Mouse (Mus musculus): ENCODE measurements around the gene Tmem81. TPM values are rescaled to one million over a fixed set of nuclear protein-coding genes. Genes with fewer than 3 reads are reported as not detected.
"Not testable (repeated sequence)": the region's sequence is repeated elsewhere in the genome, so short reads cannot be mapped to it uniquely, and the experiment has no call there.

Tmem81 gene
- polyA plus RNA-seq (2014; fragmentation: Nextera tagmentation; extraction: Ambion mirVana): 1.3 and 2.7 TPM in 2 replicates

GRCm38 (mm10) chr1:132506058-132506457 lies at the start of gene Tmem81:
Gene Tmem81, plus strand, starts transcription at chr1:132506230.
- no peak within 1 kb of the TSS for H3K4me2 ChIP-seq
- H3K27ac ChIP-seq (ENCODE audit: low read depth): no peak within 1 kb of the TSS
- no peaks in the 10 kb centered on the region for H3K9me3 ChIP-seq (ENCODE audit: low read depth, low read length)
- 89% methylated on average over 7 of the region's 7 CpGs for WGBS
- peaks cover 70% of the 10 kb centered on the region for H3K36me3 ChIP-seq (ENCODE audit: insufficient read depth)
- no peak for ATAC-seq (ENCODE audit: insufficient read depth)
- H3K4me1 ChIP-seq (ENCODE audit: insufficient read depth): no peaks in the 10 kb centered on the region
- no peaks in the 10 kb centered on the region for H3K27me3 ChIP-seq (ENCODE audit: insufficient read depth, low read length)
- no peak within 1 kb of the TSS for H3K9ac ChIP-seq
- no peak for DNase-seq
- no peak within 1 kb of the TSS for H3K4me3 ChIP-seq (ENCODE audit: low read depth, low read length)
- TF ChIP-seq CTCF (IDR thresholded peaks at IDR 0.05; ENCODE audit: low read depth): no peak

DNA sequence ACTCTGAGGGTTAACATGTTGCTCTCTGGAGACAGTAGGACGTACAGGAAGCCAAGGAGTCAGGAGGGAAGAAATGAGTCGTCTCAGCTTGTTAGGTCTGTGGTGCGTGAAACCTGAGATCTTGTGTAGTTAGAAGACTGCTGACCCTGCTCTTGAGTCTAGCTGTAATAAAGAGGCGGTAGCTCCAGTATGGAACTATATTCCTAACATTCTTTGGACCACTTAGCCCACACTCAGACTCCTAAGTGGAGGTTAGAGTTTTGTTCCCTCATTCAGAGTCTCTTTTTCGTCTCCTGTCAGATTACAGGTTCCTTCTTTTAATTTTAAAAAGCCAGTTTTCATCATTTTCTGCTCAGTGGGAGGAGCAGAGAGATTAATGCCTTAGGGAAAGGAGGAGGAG lies 41.4 kb upstream of the Tmem81 start:
- no peak for TF ChIP-seq CTCF (IDR thresholded peaks at IDR 0.05; ENCODE audit: low read depth)
- DNase-seq (peak; percentile 14), ATAC-seq (ENCODE audit: insufficient read depth) (no peak)
- WGBS: 59% methylated on average over 5 of the region's 5 CpGs
- Histone ChIP-seq H3K27me3 (ENCODE audit: insufficient read depth, low read length) (no peaks in the 10 kb centered on the region), H3K4me2 (no peak overlapping the region), H3K4me3 (ENCODE audit: low read depth, low read length) (no peak overlapping the region), H3K9ac (no peak overlapping the region), H3K27ac (ENCODE audit: low read depth) (no peak overlapping the region), H3K36me3 (ENCODE audit: insufficient read depth) (peaks cover 39% of the 10 kb centered on the region), H3K4me1 (ENCODE audit: insufficient read depth) (no peaks in the 10 kb centered on the region), H3K9me3 (ENCODE audit: low read depth, low read length) (no peaks in the 10 kb centered on the region)

- no peak overlapping the region for H3K27ac ChIP-seq (ENCODE audit: low read depth)
- no peaks in the 10 kb centered on the region for H3K4me1 ChIP-seq (ENCODE audit: insufficient read depth)
- H3K36me3 ChIP-seq (ENCODE audit: insufficient read depth): peaks cover 17% of the 10 kb centered on the region
- no peak for TF ChIP-seq CTCF (IDR thresholded peaks at IDR 0.05; ENCODE audit: low read depth)
- no peak overlapping the region for H3K4me3 ChIP-seq (ENCODE audit: low read depth, low read length)
- DNase-seq (peak; percentile 57), ATAC-seq (ENCODE audit: insufficient read depth) (peak; percentile 53; the same call in 1 of the 2 replicates)
- no peaks in the 10 kb centered on the region for H3K27me3 ChIP-seq (ENCODE audit: insufficient read depth, low read length)
- no peaks in the 10 kb centered on the region for H3K9me3 ChIP-seq (ENCODE audit: low read depth, low read length)
- H3K4me2 ChIP-seq: no peak overlapping the region
- no peak overlapping the region for H3K9ac ChIP-seq
Observed at GRCm38 (mm10) chr1:132468926-132469325, 37.1 kb upstream of the Tmem81 start.

DNA sequence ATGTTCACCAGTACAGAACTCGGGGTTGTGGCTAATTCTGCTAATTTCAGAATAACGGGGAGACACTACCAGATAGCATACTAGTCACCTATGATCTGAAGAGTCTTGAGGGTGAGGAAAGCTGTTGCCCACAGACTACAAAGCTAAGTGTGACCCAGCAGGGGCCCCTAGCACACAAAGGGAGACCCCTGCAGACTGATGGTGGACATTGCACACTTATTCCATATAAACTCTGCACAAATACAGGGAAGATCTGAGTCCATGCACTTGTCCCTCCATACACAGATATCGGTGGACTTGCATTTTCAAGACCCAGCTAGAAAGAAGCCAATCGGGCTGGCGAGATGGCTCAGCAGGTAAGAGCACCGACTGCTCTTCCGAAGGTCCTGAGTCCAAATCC lies 36.5 kb upstream of the Tmem81 start:
- ATAC-seq (ENCODE audit: insufficient read depth): 0 out of 2 replicates have a peak, but pooled peaks have one; percentile 15
- WGBS: 93% methylated on average over 7 of the region's 7 CpGs
- H3K4me1 ChIP-seq (ENCODE audit: insufficient read depth): no peaks in the 10 kb centered on the region
- H3K27me3 ChIP-seq (ENCODE audit: insufficient read depth, low read length): no peaks in the 10 kb centered on the region
- H3K9ac ChIP-seq: no peak overlapping the region
- DNase-seq: peak; percentile 6
- no peak overlapping the region for H3K27ac ChIP-seq (ENCODE audit: low read depth)
- no peak overlapping the region for H3K4me3 ChIP-seq (ENCODE audit: low read depth, low read length)
- H3K36me3 ChIP-seq (ENCODE audit: insufficient read depth): peaks cover 12% of the 10 kb centered on the region
- no peak overlapping the region for H3K4me2 ChIP-seq
- no peak for TF ChIP-seq CTCF (IDR thresholded peaks at IDR 0.05; ENCODE audit: low read depth)
- H3K9me3 ChIP-seq (ENCODE audit: low read depth, low read length): no peaks in the 10 kb centered on the region

DNA sequence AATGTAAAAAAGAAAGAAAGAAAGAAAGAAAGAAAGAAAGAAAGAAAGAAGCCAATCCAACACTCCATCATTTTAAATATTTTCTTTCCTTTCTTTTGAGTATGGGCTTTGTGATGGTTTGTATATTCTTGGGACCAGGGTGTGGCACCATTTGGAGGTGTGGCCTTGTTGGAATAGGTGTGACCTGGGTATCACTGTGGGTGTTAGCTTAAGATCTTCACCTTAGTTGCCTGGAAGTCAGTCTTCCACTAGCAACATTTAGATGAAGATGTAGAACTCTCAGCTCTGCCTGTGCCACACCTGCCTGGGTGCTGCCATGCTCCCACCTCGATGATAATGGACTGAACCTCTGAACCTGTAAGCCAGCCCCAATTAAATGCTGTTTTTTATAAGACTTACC lies 36.0 kb upstream of the Tmem81 start:
- H3K4me3 ChIP-seq (ENCODE audit: low read depth, low read length); H3K4me2 ChIP-seq; ATAC-seq (ENCODE audit: insufficient read depth); H3K27me3 ChIP-seq (ENCODE audit: insufficient read depth, low read length); H3K9ac ChIP-seq; DNase-seq; H3K27ac ChIP-seq (ENCODE audit: low read depth); H3K4me1 ChIP-seq (ENCODE audit: insufficient read depth); H3K9me3 ChIP-seq (ENCODE audit: low read depth, low read length): not testable (repeated sequence)
- peaks cover 12% of the 10 kb centered on the region for H3K36me3 ChIP-seq (ENCODE audit: insufficient read depth)
- WGBS: 77% methylated on average over 1 of the region's 1 CpGs

DNA sequence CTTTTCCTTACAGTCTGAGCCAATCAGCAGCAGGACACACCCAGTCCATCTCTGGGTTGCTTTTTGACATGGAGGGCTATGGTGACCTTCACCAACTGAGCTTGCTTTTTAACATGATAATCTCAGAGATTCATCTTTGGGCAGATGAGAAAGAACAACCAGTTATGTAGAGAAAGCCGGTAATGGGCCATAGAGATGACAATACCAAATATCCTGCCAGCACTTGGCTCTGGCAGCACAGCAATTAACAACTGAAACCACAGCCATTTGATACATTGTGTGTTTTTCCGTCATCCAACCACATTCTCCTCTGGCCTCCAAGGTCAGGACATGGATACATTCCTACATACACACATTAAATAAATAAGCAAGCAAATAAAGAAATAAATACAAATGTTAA lies 35.0 kb upstream of the Tmem81 start:
- Histone ChIP-seq H3K9ac (no peak overlapping the region), H3K4me2 (no peak overlapping the region), H3K27me3 (ENCODE audit: insufficient read depth, low read length) (no peaks in the 10 kb centered on the region), H3K27ac (ENCODE audit: low read depth) (no peak overlapping the region), H3K36me3 (ENCODE audit: insufficient read depth) (peaks cover 7% of the 10 kb centered on the region), H3K9me3 (ENCODE audit: low read depth, low read length) (no peaks in the 10 kb centered on the region), H3K4me1 (ENCODE audit: insufficient read depth) (no peaks in the 10 kb centered on the region; the same call in 1 of the 2 replicates), H3K4me3 (ENCODE audit: low read depth, low read length) (no peak overlapping the region)
- no peak for ATAC-seq (ENCODE audit: insufficient read depth)
- TF ChIP-seq CTCF (IDR thresholded peaks at IDR 0.05; ENCODE audit: low read depth): no peak
- DNase-seq: no peak
- 88% methylated on average over 2 of the region's 2 CpGs for WGBS

GRCm38 (mm10) chr1:132471499-132471898 lies 34.5 kb upstream of the Tmem81 start:
- no peak for TF ChIP-seq CTCF (IDR thresholded peaks at IDR 0.05; ENCODE audit: low read depth)
- Histone ChIP-seq H3K36me3 (ENCODE audit: insufficient read depth) (peaks cover 7% of the 10 kb centered on the region), H3K4me2 (no peak overlapping the region), H3K9ac (no peak overlapping the region), H3K9me3 (ENCODE audit: low read depth, low read length) (no peaks in the 10 kb centered on the region), H3K4me1 (ENCODE audit: insufficient read depth) (no peaks in the 10 kb centered on the region; the same call in 1 of the 2 replicates), H3K27ac (ENCODE audit: low read depth) (no peak overlapping the region), H3K4me3 (ENCODE audit: low read depth, low read length) (no peak overlapping the region), H3K27me3 (ENCODE audit: insufficient read depth, low read length) (no peaks in the 10 kb centered on the region)
- 87% methylated on average over 5 of the region's 5 CpGs for WGBS
- no peak for ATAC-seq (ENCODE audit: insufficient read depth)
- DNase-seq: no peak

- ATAC-seq (ENCODE audit: insufficient read depth) (no peak), DNase-seq (peak; percentile 31)
- no peak overlapping the region for H3K4me3 ChIP-seq (ENCODE audit: low read depth, low read length)
- H3K9ac ChIP-seq: no peak overlapping the region
- WGBS: 58% methylated on average over 5 of the region's 5 CpGs
- no peaks in the 10 kb centered on the region for H3K27me3 ChIP-seq (ENCODE audit: insufficient read depth, low read length)
- H3K36me3 ChIP-seq (ENCODE audit: insufficient read depth): no peaks in the 10 kb centered on the region
- no peaks in the 10 kb centered on the region for H3K9me3 ChIP-seq (ENCODE audit: low read depth, low read length)
- no peaks in the 10 kb centered on the region; the same call in 1 of the 2 replicates for H3K4me1 ChIP-seq (ENCODE audit: insufficient read depth)
- no peak overlapping the region for H3K4me2 ChIP-seq
- TF ChIP-seq CTCF (IDR thresholded peaks at IDR 0.05; ENCODE audit: low read depth): peak; percentile 49
- no peak overlapping the region for H3K27ac ChIP-seq (ENCODE audit: low read depth)
Observed at GRCm38 (mm10) chr1:132472537-132472936, 33.5 kb upstream of the Tmem81 start.

Data from lung, embryonic 14.5 days (tissue).